Mouse (Mus musculus): ENCODE measurements around the gene Gtsf1l. TPM values are rescaled to one million over a fixed set of nuclear protein-coding genes. Genes with fewer than 3 reads are reported as not detected.
"Not testable (repeated sequence)": the region's sequence is repeated elsewhere in the genome, so short reads cannot be mapped to it uniquely, and the experiment has no call there.

The Gtsf1l gene
- total RNA-seq, 2 experiments from 2014 or later, result 1.4 TPM; not detected in 1

GRCm38 (mm10) chr2:163089475-163090123 lies 1.9 kb upstream of the Gtsf1l start:
- peak; percentile 76 for ATAC-seq (replicated peaks; ENCODE audit: poor library complexity)

- ATAC-seq (replicated peaks; ENCODE audit: poor library complexity), result peak; percentile 66
Observed at GRCm38 (mm10) chr2:163086561-163086960, 1.1 kb downstream of the Gtsf1l start.

GRCm38 (mm10) chr2:163085047-163085446 lies 2.6 kb downstream of the Gtsf1l start:
- no peak for ATAC-seq (replicated peaks; ENCODE audit: poor library complexity)

- no peak for ATAC-seq (replicated peaks; ENCODE audit: poor library complexity)
Observed at GRCm38 (mm10) chr2:163084519-163084918, 3.1 kb downstream of the Gtsf1l start.

- peak; percentile 70 for ATAC-seq (replicated peaks; ENCODE audit: poor library complexity)
Observed at GRCm38 (mm10) chr2:163082591-163082990, 5.1 kb downstream of the Gtsf1l start.

- no peak for ATAC-seq (replicated peaks; ENCODE audit: poor library complexity)
Observed at GRCm38 (mm10) chr2:163079041-163079440, 8.6 kb downstream of the Gtsf1l start.

GRCm38 (mm10) chr2:163075234-163075633 lies 12.4 kb downstream of the Gtsf1l start:
- ATAC-seq (replicated peaks; ENCODE audit: poor library complexity), result no peak

GRCm38 (mm10) chr2:163074808-163075207 lies 12.8 kb downstream of the Gtsf1l start:
- no peak for ATAC-seq (replicated peaks; ENCODE audit: poor library complexity)

GRCm38 (mm10) chr2:163074006-163074405 lies 13.6 kb downstream of the Gtsf1l start:
- ATAC-seq (replicated peaks; ENCODE audit: poor library complexity), result no peak

- ATAC-seq (replicated peaks; ENCODE audit: poor library complexity), result no peak
Observed at GRCm38 (mm10) chr2:163073023-163073757, 14.5 kb downstream of the Gtsf1l start.

- no peak for ATAC-seq (replicated peaks; ENCODE audit: poor library complexity)
Observed at GRCm38 (mm10) chr2:163071590-163071989, 16.1 kb downstream of the Gtsf1l start.

GRCm38 (mm10) chr2:163070213-163070612 lies 17.4 kb downstream of the Gtsf1l start:
- ATAC-seq (replicated peaks; ENCODE audit: poor library complexity), result no peak

- ATAC-seq (replicated peaks; ENCODE audit: poor library complexity), result no peak
Observed at GRCm38 (mm10) chr2:163067233-163067632, 20.4 kb downstream of the Gtsf1l start.

GRCm38 (mm10) chr2:163066326-163066725 lies 21.3 kb downstream of the Gtsf1l start:
- ATAC-seq (replicated peaks; ENCODE audit: poor library complexity), result no peak

GRCm38 (mm10) chr2:163062119-163062508 lies 25.5 kb downstream of the Gtsf1l start:
- no peak for ATAC-seq (replicated peaks; ENCODE audit: poor library complexity)

GRCm38 (mm10) chr2:163061203-163062118 lies 26.2 kb downstream of the Gtsf1l start:
- peak; percentile 69 for ATAC-seq (replicated peaks; ENCODE audit: poor library complexity)

GRCm38 (mm10) chr2:163060630-163061029 lies 27.0 kb downstream of the Gtsf1l start:
- ATAC-seq (replicated peaks; ENCODE audit: poor library complexity), result peak; percentile 33; the same call in 1 of the 2 replicates

GRCm38 (mm10) chr2:163058981-163059380 lies 28.7 kb downstream of the Gtsf1l start:
- not testable (repeated sequence) for ATAC-seq (replicated peaks; ENCODE audit: poor library complexity)

- no peak for ATAC-seq (replicated peaks; ENCODE audit: poor library complexity)
Observed at GRCm38 (mm10) chr2:163056584-163056983, 31.1 kb downstream of the Gtsf1l start.

GRCm38 (mm10) chr2:163055715-163056114 lies 31.9 kb downstream of the Gtsf1l start:
- ATAC-seq (replicated peaks; ENCODE audit: poor library complexity), result peak; percentile 38

GRCm38 (mm10) chr2:163054891-163055494 lies 32.7 kb downstream of the Gtsf1l start:
- ATAC-seq (replicated peaks; ENCODE audit: poor library complexity), result peak; percentile 29
